Mouse (Mus musculus) spleen, adult 2 months (tissue): ENCODE data around the gene 4930558K02Rik. TPM values are rescaled to one million over a fixed set of nuclear protein-coding genes. Genes with fewer than 3 reads are reported as not detected.

ENCODE experiments used
- DNase-seq, 2 experiments: peaks; one replicate each; pipeline versions ENCODE4 v3.0.0 to v3.0.0-alpha.2; 2012 to 2021; ENCODE audit warnings: low spot score in 2 of 2, low read depth in 1 of 2
- H3K27ac ChIP-seq: fragments of 200-500 bp; 2 replicates; pipeline ENCODE4 v1.5.1; 2012; ENCODE audit warnings: low read length, inconsistent platforms; ENCODE audit not compliant: insufficient read depth
- H3K27me3 ChIP-seq: fragments of 200-500 bp; 2 replicates; pipeline ENCODE4 v1.6.1; 2012; ENCODE audit warnings: mild to moderate bottlenecking, moderate library complexity, low read length, inconsistent platforms; ENCODE audit not compliant: control insufficient read depth, insufficient read depth
- H3K36me3 ChIP-seq: fragments of 200-500 bp; 2 replicates; pipeline ENCODE4 v1.6.1; 2012; ENCODE audit warnings: mild to moderate bottlenecking, low read length, inconsistent platforms; ENCODE audit not compliant: control insufficient read depth, insufficient read depth
- H3K4me1 ChIP-seq: fragments of 200-500 bp; 2 replicates; pipeline ENCODE4 v1.6.1; 2011; ENCODE audit warnings: inconsistent platforms; ENCODE audit not compliant: control insufficient read depth, insufficient read depth, insufficient read length
- H3K4me3 ChIP-seq: fragments of 200-500 bp; 2 replicates; pipeline ENCODE4 v1.5.1; 2011; ENCODE audit warnings: mild to moderate bottlenecking, inconsistent platforms; ENCODE audit not compliant: insufficient read depth, insufficient read length; ENCODE audit errors: extremely low read depth
- CTCF ChIP-seq: fragments of 200-500 bp; IDR thresholded peaks from 2 replicates; pipeline ENCODE4 v1.5.1; 2011; ENCODE audit warnings: mild to moderate bottlenecking, inconsistent platforms; ENCODE audit not compliant: insufficient read depth, insufficient read length, insufficient replicate concordance; ENCODE audit errors: extremely low read depth
- POLR2A ChIP-seq: fragments of 200-500 bp; IDR thresholded peaks from 2 replicates; pipeline ENCODE4 v1.6.1; 2011; ENCODE audit warnings: low read depth, low read length, inconsistent platforms
- WGBS: fragments of 180-500 bp; shearing (Covaris S2); methylation state at CpG from one replicate; pipeline ENCODE4 v1.1.7; 2018; 5-methylcytosine and 5-hydroxymethylcytosine counted together
- polyA plus RNA-seq: library from polyadenylated mRNA; depleted of rRNA; stranded (reverse); fragments of >200 nt; gene quantifications from 2 replicates; pipeline ENCODE4 v1.2.3, GENCODE M21; 2012

Gene 4930558K02Rik
- polyA plus RNA-seq, 1 experiment = not detected

DNA sequence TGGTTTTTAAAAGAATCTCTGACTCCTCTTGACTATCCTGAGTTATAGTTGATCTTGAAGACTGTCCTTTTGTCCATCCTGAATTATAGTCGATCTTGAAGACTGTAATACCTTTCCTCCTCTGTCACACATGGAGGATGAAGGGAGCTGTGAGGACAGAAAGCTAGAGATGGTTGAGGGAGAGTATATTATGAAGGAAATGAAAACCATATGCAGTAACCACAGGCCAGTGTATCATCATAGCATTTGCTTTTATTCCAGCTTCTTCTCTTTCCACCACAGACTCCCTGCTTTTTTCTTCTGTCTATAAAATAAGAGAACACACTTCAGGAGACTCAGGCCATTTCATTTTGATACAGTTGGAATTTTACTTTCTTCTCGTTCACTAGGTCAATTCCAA lies 610 bp upstream of the 4930558K02Rik start:
- no peaks in the 10 kb centered on the region; the same call in 1 of the 2 replicates for H3K27me3 ChIP-seq
- no peak overlapping the region for H3K27ac ChIP-seq
- H3K4me3 ChIP-seq = no peak overlapping the region
- 84% methylated on average over 2 of the region's 2 CpGs for WGBS
- no peaks in the 10 kb centered on the region for H3K36me3 ChIP-seq
- no peak for TF ChIP-seq CTCF
- no peak for TF ChIP-seq POLR2A
- no peaks in the 10 kb centered on the region for H3K4me1 ChIP-seq
- no peak for DNase-seq

DNA sequence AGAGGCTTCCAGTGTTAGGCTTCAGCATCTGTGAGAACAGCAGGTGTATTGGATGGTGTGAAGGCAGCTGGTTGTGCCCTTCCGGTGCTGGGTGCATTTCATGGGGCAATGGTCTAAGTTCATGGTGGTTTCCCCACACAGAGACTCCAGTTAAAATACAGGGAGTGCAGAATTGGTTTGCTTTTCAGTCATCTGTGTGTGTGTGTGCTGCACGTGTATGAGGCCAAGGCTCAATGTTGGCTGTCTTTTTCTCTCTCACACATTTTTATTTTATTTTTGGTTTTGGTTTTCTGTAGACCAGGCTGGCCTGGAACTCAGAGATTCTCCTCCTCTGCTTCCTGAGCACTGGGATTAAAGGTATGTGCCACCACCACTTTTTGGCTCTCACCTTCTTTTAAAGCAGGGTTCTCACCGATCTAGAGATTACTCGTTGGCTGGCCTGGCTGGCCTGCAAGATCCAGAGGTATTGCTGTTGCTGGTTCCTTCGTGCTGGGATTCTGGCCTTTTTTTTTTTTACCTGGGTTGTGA lies 1.2 kb downstream of the 4930558K02Rik start:
- H3K36me3 ChIP-seq = no peaks in the 10 kb centered on the region
- H3K4me3 ChIP-seq = no peak overlapping the region
- H3K4me1 ChIP-seq = no peaks in the 10 kb centered on the region
- no peaks in the 10 kb centered on the region; the same call in 1 of the 2 replicates for H3K27me3 ChIP-seq
- DNase-seq = no peak
- WGBS = 92% methylated on average over 5 of the region's 5 CpGs
- H3K27ac ChIP-seq = no peak overlapping the region
- no peak for TF ChIP-seq CTCF
- no peak for TF ChIP-seq POLR2A

DNA sequence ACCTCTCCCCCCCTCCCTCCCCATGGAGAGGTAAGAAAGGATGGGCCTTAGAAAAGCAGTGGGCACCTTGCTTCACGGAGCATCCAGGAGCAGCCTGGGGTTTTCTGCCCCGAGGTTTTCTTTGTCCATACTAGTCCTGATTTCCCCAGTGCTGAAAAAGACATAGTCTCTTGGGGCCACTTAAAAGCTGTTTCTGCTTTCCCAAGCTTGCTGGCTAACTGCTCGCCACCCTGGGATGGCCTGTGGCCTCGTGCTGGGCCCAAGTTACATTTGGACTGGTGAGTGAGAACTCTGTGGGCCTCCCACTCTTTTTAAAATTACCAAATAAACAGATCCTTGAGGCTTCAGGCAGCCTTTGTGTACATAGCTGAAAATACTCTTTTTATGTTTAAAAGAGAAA lies 2.1 kb downstream of the 4930558K02Rik start:
- H3K36me3 ChIP-seq = no peaks in the 10 kb centered on the region
- no peak for TF ChIP-seq CTCF
- TF ChIP-seq POLR2A = no peak
- H3K4me3 ChIP-seq = no peak overlapping the region
- H3K27me3 ChIP-seq = no peaks in the 10 kb centered on the region
- H3K4me1 ChIP-seq = no peaks in the 10 kb centered on the region
- H3K27ac ChIP-seq = no peak overlapping the region
- whole genome bisulfite sequencing = 85% methylated on average over 4 of the region's 4 CpGs
- DNase-seq = no peak

DNA sequence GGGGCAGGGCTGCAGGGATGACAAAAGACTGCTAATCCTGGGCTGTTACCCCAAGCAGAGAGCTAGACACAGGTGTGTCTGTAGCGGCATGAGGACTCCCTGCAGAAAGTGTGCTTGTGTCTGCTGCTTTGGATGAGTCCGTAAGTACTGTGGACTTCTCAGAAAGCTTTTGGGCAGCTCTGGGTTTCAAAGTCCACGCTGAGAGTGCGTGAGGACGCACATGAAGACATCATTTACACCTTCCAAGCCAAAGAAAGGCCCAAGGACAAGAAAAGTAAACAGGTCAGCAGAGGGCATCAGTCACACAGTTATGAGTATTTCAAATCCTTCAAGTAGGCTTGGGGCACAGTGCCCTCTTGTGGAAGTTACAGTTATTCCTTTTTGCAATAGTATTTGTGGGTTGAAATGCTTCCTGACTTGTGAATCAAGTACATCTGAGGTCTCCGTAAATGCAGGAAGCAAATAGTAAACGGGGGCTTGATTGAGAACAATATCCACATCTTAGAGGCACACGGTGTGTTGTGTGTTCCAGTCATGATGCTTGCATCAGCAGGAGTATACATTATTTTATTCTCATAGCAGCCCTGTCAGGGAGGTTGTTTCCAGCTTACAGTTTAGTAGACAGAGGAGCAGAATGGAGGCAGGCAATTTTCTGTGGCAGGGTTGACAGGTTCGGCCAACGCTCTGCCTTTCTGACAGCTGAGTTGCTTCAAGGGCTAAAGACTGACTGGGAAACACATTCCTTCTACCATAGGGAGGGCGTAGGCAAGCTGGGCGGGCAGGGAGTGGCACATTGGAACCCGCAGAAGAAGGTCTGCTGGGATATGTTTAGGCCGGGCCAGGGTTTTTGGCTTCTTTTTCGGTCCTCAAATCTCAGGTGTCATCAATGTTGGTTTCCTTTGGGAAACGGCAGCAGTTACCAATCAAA lies 2.9 kb downstream of the 4930558K02Rik start:
- Histone ChIP-seq H3K27ac (no peak overlapping the region), H3K4me3 (no peak overlapping the region), H3K4me1 (no peaks in the 10 kb centered on the region), H3K36me3 (no peaks in the 10 kb centered on the region), H3K27me3 (no peaks in the 10 kb centered on the region)
- peak; percentile 70 to 76 for DNase-seq
- WGBS = 51% methylated on average over 16 of the region's 16 CpGs
- TF ChIP-seq CTCF (peak; percentile 39; the same call in 1 of the 2 replicates), POLR2A (no peak)

DNA sequence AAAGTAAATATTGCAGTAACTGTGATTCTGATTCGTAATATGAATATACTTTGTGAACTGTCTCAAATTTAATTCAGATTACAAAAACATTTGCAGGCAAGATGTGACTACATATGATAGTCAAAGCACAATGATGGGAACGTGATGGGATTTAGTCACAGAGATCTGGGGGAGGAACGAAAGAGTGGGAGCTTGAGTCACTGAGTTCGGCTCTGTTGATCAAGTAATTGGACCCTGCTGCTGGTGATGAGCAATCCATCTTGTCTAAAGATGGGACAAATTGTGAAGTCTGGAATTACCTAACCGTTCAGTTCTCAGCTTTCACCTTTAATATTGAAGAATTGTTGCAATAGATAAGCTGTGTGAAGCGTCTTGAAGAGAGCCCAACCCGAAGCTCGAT lies 7.2 kb downstream of the 4930558K02Rik start:
- 93% methylated on average over 8 of the region's 8 CpGs for WGBS
- TF ChIP-seq POLR2A (no peak), CTCF (no peak)
- no peaks in the 10 kb centered on the region for H3K36me3 ChIP-seq
- no peak overlapping the region for H3K27ac ChIP-seq
- DNase-seq = no peak
- peaks cover 1% of the 10 kb centered on the region; the same call in 1 of the 2 replicates for H3K27me3 ChIP-seq
- H3K4me3 ChIP-seq = no peak overlapping the region
- no peaks in the 10 kb centered on the region for H3K4me1 ChIP-seq

DNA sequence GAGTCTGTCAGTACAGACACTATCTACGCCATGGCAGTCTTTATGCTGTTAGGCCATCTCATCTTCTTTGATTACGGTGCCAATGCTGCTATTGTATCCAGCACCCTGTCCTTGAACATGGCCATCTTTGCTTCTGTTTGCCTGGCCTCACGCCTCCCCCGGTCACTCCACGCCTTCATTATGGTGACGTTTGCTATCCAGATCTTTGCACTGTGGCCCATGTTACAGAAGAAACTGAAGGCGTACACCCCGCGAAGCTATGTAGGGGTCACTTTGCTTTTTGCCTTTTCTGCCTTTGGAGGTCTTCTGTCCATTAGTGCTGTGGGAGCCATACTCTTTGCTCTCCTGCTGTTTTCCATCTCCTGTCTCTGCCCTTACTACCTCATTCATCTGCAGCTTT lies 8.6 kb downstream of the 4930558K02Rik start:
- WGBS = 98% methylated on average over 9 of the region's 9 CpGs
- TF ChIP-seq CTCF (no peak), POLR2A (no peak)
- Histone ChIP-seq H3K36me3 (no peaks in the 10 kb centered on the region), H3K4me1 (no peaks in the 10 kb centered on the region), H3K27me3 (peaks cover 1% of the 10 kb centered on the region; the same call in 1 of the 2 replicates), H3K27ac (no peak overlapping the region), H3K4me3 (no peak overlapping the region)
- no peak for DNase-seq
